Mouse (Mus musculus): ENCODE measurements around the gene Rsc1a1. TPM values are rescaled to one million over a fixed set of nuclear protein-coding genes. Genes with fewer than 3 reads are reported as not detected.

Gene Rsc1a1
- total RNA-seq, 2 experiments from 2014 or later = 1.4 to 2.3 TPM

DNA sequence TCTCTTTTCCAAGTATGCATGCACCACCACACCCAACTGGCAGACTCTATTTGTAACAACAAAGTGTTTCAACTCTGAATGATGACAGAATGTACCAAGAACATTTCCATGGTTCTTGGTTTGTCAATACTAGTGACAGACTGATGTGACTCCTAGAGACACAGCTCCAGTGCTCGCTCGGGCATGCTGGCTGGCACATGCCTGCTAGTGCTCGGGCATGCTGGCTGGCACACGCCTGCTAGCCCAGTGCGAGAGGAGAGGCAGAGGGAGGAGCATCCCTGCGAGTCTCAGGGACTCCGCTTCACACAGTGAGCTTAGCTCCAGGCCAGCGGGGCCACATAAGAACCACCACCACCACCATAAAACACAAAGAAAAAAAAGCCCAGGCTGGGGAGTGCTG lies 9.3 kb upstream of the Rsc1a1 start:
- no peak for DNase-seq

DNA sequence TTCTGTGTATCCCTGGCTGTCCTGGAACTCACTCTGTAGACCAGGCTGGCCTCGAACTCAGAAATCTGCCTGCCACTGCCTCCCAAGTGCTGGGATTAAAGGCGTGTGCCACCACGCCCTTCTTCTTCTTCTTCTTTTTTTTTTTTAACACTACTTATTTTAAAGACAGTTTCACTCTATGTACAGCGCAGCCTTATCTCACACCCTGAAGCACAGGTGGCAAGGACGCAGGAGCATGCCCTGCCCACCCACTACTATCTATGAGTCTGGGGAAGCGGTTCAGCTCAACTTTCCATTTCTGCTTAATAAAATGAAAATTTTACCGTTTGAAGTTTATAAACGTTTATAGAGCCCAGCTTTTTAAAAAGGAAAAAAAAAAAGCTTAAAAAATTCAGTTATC lies 3.1 kb upstream of the Rsc1a1 start:
- no peak for DNase-seq

DNA sequence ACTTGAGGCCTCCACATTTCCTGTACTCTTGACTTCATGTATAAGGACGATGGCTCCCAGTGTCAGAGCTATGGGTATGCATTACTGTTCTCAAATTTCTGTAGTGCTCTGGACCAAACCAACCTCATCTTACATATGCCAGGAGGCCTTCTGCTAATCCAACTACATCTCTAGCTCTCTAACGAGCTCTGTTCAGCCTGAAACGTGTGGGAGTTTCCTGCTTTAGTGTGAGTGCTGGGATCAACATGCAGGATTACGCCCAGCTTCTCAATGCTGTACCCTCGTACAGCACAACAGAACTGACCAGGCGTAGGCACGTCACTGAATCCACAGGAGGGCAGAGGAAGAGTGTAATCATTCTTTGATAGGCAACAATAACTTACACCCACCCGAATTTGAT lies 1.1 kb upstream of the Rsc1a1 start:
- no peak for DNase-seq

DNA sequence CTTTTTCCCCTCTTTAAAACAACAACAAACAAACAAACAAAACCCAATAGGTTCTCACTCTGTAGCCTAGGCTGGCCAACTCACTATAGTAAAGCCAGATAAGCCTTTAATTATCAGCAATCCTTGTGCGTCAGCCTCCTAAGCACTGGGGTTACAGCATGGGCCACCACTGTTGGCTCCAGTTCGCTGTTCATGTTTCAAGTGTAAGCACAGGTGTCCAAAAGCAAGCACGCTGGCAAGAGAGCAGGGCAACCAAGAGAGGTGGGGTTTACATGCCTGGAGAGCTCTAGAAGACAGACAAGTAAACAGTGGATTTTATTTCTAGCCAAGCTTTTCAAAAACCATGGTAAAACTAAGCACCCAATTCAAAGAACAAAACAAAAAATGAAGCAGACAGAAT lies 694 bp upstream of the Rsc1a1 start:
- no peak for DNase-seq

DNA sequence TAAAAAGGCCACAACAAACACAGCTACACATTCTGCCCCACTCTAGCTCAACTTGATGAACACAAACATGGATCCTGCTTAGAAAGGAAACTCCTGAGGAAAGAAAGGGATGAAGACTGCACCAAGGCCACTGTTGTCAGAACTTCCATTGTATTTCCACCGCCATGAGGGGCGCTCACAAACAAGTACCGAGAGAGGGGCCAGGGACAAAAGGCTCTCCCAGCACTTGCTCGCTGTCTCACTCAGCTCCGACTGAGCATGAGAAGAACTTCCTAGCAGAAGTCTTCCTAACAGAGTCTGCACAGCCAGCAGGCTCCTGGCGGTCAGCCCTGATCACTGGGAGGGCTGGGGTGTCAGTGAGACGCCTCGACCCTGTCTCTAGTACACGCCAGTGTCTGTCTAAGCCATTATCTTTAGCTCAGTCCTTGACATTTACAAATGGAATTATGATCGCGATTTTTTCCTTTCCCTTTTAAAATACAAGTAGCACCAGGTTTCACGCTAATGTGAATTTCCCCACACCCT lies 2.6 kb downstream of the Rsc1a1 start:
- no peak for DNase-seq

DNA sequence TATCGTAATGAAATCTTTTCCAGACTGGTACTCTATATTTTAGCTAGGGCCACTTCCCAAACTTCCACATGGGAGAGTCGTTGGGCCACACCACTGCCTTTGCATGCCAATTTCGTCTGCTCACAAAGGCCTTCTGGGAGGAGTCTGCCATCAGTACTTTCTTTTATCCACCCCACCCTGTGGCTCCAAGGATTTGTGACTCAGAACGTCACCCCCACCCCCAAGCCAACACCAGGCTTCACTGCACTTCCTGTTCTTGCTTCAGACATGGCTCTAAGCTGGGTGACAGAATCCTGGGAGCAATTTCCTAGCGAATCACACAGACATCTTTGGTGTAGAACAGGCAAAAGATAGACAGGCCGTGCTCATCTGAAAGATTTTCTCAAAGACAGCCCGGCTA lies 3.6 kb downstream of the Rsc1a1 start:
- DNase-seq = peak; percentile 37

DNA sequence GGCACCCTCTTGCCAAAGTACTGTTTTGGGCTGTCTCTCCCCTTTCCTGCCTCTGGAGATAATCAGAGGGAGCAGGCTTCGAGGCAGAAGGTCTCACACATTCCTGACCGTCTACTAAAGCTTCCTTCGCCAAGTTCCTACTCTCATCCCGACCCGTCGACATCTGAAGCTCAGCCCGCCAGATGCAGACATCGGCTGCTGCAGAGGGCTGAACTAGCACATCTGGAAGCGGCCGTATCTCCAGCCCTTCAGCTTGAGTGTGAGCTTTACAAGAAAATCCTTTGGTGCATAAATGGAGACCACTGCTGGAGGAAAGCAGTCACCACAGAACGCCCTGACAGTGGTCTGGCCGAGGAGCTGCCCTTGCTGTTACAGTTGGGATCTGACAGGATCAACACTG lies 4.5 kb downstream of the Rsc1a1 start:
- no peak for DNase-seq

DNA sequence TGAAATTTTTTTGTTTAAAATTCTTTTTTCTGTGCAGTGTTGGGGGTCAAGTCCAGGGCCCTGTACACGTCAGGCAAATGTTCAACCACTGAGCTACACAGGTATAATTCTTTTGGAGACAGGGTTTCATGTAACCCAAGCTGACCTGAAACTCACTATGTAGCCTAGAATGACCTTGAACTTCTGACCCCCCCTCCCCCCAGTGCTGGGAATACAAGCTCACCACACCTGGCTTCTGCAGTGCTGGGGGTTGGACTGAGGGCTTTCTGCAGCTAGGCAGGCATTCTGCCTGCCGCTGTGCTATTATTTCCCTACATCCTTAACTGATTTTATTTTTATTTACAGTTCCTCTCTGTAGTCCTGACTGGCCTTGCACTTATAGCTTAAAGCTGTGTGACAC lies 6.4 kb downstream of the Rsc1a1 start:
- DNase-seq = no peak

DNA sequence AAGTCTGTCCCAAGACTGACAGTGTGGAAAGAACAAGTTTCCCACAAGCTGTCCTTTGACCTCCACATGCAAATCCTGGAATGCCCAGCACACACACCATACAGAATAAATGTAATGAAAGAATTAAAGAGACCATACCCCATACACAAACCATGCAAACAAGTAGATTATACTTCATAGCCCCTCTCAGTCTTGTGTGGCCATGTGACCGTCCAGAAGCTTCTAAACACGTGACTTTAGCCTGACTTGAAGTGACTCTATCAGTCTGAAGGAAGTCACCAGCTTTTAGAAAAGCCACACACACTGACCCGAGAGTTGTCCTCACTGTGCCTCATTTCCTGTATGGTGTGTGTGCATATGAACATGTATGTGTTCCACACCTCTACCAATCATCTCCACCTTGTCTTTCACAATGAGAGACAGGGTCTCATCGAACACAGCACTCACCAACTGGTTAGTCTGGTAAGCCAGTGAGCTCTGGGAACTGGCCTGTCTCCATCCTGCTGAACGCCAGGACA lies 8.9 kb downstream of the Rsc1a1 start:
- DNase-seq = no peak

DNA sequence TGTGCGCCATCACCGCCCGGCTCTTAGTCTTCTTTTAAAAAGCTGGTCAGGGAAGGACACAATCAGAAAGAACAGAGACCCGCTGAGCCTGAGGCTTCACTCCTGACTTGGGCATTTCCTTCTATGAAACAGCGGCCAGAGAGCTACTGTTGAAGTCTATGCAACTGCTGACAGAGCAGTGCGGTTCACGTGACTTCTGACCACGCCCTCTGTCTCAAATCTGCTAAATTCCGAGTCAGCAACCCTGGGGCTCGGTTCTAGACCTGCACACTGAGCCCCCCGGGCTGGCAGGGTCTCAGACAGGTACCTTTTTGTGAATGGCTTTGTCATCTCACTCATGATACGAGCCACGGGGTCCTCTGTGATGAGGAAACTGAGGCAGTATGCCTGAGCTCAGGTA lies 13.1 kb downstream of the Rsc1a1 start:
- no peak for DNase-seq

DNA sequence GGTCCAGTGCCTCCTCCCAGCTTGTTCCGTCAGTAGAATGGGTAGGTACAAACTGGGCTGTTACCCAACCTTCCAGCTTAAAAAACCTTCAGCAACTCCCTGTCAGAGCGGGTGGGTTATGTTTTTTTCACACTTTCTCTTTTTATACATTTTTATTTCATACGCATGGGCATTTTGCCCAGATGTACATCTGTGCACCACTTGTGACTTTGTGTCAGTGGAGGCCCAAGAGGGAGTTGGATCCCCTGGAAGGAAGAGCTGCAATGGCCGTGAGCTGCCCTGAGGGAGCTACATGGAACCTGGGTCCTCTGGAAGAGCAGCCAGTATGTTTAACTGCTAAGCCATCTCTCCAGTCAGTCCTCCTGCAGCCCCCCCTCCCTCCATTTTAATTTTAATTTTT lies 14.0 kb downstream of the Rsc1a1 start:
- DNase-seq = no peak

DNA sequence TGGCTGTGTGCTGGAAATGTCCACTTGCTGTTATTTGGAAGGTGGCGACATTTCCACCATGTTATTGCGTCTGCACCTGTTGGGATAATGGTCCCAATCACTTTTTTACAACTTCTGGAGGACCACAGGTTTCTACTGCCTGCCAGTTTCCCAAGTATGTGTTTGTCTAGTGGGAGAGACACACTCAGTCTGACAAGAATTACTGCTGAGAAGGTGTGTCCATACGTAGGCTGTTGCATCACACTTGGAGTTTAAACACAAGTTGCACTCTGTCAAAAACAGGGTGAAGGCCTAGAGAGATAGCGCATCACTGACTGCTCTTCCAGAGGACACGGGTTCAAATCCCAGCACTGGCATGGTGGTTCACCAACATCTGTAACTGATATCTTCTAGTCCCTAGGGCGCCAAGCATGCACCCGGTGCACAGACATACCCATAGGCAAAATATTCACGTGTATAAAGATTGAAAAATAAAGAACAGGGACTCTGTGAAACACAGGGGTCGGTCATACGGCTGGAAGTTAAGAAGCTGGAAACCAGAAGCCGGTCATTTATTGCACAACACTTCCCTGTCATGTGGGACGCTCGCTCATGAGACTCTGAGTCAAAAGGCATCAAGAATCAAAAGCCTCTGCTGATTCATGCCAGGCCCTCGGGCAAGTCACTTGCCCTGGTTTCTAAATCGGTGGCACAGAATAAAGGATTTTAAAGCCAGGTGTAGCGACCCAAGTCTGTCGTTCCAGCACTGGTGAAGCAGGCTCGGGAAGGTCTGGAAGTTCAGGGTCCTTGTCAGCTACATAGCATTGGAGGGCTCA lies 15.3 kb downstream of the Rsc1a1 start:
- no peak for DNase-seq

DNA sequence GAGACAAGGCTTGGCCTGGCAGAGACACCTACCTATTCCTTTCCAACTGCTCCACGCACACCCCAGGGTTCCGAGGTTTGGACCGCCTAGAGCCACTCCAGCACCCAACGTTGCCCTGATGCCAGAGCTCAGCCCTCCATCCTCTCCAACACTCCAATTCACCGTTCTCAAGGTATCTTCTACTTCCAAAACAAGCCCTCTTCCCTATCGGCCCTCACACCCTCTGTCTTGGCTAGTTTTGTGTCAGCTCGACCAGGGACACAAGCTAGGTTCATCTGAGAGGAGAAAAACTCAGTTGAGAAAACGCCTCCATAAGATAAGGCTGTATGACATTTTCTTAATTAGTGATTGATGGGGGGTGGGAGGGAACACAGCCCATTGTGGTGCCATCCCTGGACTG lies 20.6 kb downstream of the Rsc1a1 start, which contains the start of gene Plekhm2:
Gene Plekhm2 (minus strand): TSS at position 101 of the 400 bp plus-strand sequence.
- DNase-seq = no peak

DNA sequence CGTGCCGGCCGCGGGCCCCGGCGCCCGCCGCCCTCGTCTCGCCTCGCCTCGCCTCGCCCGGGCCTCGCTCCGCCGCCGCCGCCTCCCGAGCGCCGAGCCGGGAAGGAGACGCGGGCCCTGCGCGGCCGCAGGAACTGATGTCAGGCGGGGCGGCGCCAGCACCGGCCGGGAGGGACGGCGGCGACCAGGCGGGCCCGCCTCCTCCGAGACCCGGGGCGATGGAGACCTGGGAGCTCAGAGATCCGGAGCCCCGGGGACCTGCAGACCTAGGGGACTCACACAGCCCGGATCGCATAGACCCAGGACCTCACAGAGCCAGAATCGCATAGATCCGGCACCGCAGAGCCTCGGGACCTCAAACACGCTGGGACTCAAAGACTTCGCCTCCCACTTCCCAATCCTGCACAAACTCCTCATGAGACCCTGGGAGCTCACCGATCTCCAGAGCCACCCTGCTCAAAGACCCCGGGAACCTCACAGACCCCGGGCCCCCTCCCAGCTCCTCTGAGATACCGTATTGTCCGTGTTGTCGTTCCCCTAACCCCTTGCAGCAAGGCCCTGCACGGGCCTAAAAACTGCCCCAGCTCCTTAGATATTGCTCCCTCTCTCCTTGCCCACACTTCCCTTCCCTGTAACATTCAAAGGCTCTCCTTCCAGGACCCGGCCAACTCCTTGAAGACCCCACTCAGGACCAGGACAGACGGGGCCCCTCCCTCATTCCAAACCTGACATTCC lies 21.2 kb downstream of the Rsc1a1 start:
- peak; percentile 73 for DNase-seq

DNA sequence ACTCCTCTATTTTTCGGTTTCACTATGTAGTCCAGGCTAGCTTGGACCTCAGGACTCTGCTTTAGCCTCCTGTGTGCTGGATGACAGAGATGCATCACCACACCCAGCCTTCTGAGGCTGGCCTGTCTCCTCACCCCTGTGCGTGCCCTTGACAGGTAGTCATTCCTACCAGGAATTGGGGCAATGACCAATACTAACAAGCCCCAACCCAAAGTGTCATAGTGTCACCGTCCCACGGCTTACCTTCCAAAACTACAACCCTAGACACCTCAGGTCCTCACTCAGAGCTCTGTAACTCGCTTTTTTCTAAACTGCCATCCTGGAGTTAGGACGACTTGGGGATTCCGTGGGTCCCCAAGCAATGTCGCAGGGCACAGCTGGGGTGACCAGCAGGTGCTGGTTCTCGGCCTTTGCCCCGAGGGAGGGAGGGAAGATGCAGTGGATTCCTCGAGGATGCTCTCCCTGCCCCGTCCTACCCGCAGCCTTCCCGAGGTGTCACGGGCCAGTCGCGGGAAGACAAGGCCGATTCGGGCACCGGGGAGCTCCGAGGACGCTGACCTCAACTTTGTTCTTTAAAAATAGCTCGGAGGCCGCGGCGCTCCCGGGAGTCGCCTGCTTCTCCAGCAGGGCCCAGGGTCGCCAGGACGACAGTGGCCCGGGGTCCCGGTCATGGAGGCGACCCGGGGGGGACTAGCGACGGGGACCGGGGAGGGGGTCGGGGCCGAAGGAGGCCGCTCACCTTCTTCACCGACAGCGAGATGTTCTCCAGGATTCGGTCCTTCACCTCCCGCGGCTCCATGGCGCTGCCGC lies 22.1 kb downstream of the Rsc1a1 start:
- DNase-seq = peak; percentile 45

DNA sequence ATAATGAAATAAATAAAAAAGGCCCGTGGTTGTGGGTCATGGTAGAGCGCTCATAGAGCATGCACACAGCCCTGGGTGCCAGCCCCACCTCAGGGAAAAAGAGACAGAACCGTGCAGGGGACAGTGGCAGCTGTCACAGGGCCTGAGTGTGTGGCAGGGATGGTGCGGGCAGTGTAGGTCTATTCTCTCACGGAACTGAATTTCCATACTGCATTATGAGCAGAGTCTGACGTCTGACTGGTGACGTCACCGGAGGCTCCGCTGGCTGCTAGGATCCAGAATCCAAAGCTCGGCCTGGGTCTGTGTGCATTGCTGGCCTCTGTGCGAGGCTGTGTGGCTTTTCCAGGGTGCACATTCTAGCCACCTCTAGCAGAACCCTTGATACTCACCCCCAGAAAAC lies 24.5 kb downstream of the Rsc1a1 start:
- no peak for DNase-seq

DNA sequence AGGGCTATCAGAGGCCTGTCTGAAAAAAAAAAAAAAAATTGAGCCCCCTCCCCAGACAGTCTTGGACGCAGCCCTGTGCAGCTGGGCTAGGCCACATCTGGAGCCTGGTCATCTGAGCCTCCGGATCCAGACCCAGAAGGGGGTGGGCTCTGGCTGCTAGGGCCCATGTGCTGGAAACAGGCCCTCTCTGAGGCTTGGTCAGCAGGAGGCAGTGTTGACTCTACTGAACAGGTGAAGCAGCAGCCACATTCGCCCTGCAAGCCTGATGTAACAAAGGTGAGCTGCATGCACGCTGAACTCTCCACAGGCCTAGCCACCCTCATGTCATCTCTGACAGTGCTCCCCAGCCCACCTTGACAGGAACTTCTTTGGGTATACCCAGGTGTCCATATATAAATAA lies 25.7 kb downstream of the Rsc1a1 start:
- DNase-seq = no peak

DNA sequence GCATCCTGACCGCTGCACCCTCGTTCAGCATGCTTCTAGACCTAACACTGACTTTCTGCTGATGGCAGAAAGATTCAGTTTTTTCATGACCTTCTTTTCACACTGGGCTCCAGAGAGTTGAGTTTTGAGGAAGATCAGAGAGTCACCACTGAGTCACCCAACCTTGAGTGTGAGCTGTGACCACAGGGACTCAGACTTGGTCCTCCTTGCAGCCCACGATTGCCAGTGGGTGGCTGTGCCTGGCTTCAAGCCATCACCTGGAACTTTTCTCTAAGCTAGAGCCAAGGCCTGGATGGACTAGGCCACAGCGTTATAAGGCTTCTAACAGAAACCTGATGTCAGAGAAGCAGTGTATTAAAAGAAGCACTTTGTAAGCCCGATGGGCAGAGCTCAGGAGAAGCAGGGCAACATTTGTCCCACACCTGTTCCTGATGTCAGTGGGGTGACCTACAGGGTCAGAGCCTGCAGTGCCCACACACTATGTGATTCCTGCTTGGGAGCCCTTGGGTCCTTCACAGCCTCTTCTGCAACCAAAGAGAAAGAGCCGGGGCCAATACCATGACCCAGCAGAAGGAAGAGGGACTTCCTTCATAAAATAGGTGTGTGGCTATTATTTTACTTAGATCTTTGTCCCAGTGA lies 26.4 kb downstream of the Rsc1a1 start:
- DNase-seq = no peak

DNA sequence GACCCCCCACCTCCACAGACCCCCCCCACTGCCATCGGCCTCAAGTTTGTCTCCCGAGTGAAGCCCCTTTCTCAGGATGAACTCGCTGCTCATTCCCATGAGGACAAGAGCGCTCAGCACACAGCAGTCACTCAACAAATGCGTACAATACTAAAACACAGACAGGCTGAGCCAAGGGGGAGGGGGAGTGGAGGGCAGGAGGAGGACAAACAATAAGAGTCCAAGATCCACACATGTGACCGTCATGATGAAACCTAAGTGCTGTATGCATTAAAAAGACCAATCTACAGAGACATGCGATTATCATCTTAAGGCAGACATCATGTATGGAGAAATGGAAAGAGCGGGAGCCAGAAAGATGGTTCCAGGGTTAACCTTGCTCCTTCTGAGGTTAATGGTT lies 28.5 kb downstream of the Rsc1a1 start:
- no peak for DNase-seq

DNA sequence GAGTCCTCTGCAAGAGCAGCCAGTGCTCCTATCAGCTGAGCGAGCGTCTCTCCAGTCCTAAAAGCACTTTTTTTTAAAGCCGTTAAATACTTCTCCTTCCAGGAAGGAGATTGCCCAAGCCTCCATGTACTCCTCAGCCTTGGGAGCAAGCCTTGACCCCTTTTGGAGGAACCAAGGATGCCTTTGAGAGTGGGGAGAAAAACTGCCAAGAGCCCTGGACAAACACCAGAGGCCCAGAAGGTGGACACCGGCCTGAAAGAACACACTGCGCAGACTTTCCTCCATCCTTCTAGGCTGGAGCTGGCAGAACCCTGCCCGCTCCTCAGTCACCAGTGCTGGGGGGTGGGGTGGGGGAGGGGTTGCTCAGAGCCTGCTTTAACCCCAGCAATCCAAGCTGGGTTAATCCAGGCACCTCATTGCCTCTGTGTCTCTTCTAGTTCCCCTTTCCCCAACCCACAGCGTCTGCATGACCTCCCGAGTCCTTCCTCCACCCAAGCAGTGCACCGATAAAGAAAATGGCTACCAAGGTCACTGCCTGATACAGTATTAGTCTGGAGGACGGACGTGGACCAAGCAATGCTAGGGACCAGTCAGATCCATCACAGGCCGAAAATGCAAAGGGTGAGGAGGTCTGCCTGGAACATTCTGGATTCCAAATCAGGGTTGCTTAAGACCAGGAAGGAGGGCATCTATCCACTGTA lies 29.3 kb downstream of the Rsc1a1 start:
- peak; percentile 67 for DNase-seq

DNA sequence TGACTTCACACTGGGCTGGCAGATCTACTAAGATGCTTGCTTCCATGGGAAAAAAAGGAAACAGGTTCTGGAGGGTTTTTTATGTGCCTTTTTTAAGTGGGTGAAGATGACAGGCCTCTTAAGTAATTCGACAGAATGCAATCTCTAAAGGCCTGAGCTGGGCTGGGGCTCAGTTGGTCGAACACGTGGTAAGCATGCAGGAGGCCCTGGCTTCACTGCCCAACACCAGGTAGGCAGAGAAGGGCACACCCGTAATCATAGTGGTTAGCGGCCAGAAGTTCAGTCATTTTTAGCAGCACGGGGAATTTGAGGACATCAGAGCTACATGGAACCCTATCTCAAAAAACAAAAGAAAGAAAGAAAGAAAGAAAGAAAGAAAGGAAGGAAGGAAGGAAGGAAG lies 30.9 kb downstream of the Rsc1a1 start:
- DNase-seq = no peak
